Mouse (Mus musculus) intestine, embryonic 14.5 days (tissue): ENCODE results near the gene Nyx. TPM values are rescaled to one million over a fixed set of nuclear protein-coding genes. Genes with fewer than 3 reads are reported as not detected.
"Not testable (repeated sequence)": the region's sequence is repeated elsewhere in the genome, so short reads cannot be mapped to it uniquely, and the experiment has no call there.

Source experiments
- ATAC-seq: fragments of 200-750 bp; cut with Nextera tagmentation; replicated peaks from 2 replicates; pipeline ENCODE4 v1.8.0; 2017; ENCODE audit warnings: low read depth, moderate number of reproducible peaks, moderate TSS enrichment, moderate library complexity; ENCODE audit not compliant: low FRiP score, low TSS enrichment
- DNase-seq: peaks from one replicate; pipeline ENCODE4 v3.0.0-alpha.2; 2018; ENCODE audit warnings: low spot score
- H3K27ac ChIP-seq: fragments of 300-500 bp; sonication (generic); 2 replicates; pipeline ENCODE4 v1.5.1; 2014; ENCODE audit warnings: low read depth, mild to moderate bottlenecking, control low read depth
- H3K27me3 ChIP-seq: fragments of 300-500 bp; sonication (generic); replicated peaks from 2 replicates; pipeline ENCODE4 v1.6.1; 2014; ENCODE audit warnings: low read length, control low read depth; ENCODE audit not compliant: control insufficient read depth, insufficient read depth
- H3K36me3 ChIP-seq: fragments of 300-500 bp; sonication (generic); 2 replicates; pipeline ENCODE4 v1.6.1; 2014; ENCODE audit warnings: low read length, control low read depth; ENCODE audit not compliant: control insufficient read depth, insufficient read depth
- H3K4me1 ChIP-seq: fragments of 300-500 bp; sonication (generic); replicated peaks from 2 replicates; pipeline ENCODE4 v1.6.1; 2014; ENCODE audit warnings: low read length, control low read depth, mixed read lengths; ENCODE audit not compliant: control insufficient read depth, insufficient read depth
- H3K4me2 ChIP-seq: fragments of 300-500 bp; sonication (generic); 2 replicates; pipeline ENCODE4 v1.6.1; 2014; ENCODE audit warnings: low read length
- H3K4me3 ChIP-seq: fragments of 300-500 bp; sonication (generic); 2 replicates; pipeline ENCODE4 v1.5.1; 2014; ENCODE audit warnings: low read depth, low read length, control low read depth, mixed read lengths
- H3K9ac ChIP-seq: fragments of 300-500 bp; sonication (generic); 2 replicates; pipeline ENCODE4 v1.6.1; 2014; ENCODE audit warnings: mild to moderate bottlenecking, low read length
- H3K9me3 ChIP-seq: fragments of 300-500 bp; sonication (generic); 2 replicates; pipeline ENCODE4 v1.6.1; 2016; ENCODE audit warnings: low read length, control low read depth; ENCODE audit not compliant: control insufficient read depth
- WGBS: fragments of 180-500 bp; shearing (Covaris S2); extraction: QIAGEN DNeasy Blood & Tissue Kit; methylation state at CpG from one replicate; pipeline ENCODE4 v1.1.7; 2014; 5-methylcytosine and 5-hydroxymethylcytosine counted together
- polyA plus RNA-seq: library from polyadenylated mRNA; unstranded; fragments of >200 nt; fragmentation: Nextera tagmentation; extraction: Ambion mirVana; gene quantifications from 2 replicates; pipeline ENCODE4 v1.2.1, GENCODE M21; 2014

The Nyx gene
- polyA plus RNA-seq = 0.04 TPM in 1 of 2 replicates, not detected in the other

- H3K27me3 ChIP-seq = peaks cover 11% of the 10 kb centered on the region
- no peak within 1 kb of the TSS for H3K9ac ChIP-seq
- H3K36me3 ChIP-seq = no peaks in the 10 kb centered on the region
- no peak within 1 kb of the TSS for H3K4me2 ChIP-seq
- no peaks in the 10 kb centered on the region for H3K4me1 ChIP-seq
- H3K9me3 ChIP-seq = no peaks in the 10 kb centered on the region
- ATAC-seq (no peak), DNase-seq (no peak)
- no peak within 1 kb of the TSS for H3K4me3 ChIP-seq
- no peak within 1 kb of the TSS for H3K27ac ChIP-seq
- WGBS = 77% methylated on average over 3 of the region's 3 CpGs
Observed at GRCm38 (mm10) chrX:13465810-13466209, at the start of gene Nyx. Gene Nyx, plus strand, starts transcription at chrX:13466110.

DNA sequence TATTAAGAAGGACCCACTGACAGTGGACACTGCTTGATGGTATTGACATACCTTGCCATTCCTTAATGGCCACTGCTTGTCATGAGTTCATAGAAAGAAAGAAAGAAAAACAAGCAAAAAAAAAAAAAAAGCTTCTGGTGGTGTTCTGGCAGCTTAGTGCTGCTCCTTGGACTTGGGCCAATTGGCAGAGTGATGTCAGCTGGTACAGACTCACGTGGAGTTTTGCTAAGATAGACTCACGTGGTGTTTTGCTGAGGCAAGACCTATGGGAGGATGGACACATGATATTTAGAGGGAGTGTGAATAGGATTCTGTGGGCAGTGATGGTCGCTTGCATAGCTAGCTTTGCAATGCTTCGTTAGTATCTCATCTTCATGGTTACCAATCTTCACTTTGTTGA, 43.9 kb upstream of the Nyx start:
- Histone ChIP-seq H3K4me3 (no peak overlapping the region), H3K36me3 (no peaks in the 10 kb centered on the region), H3K9me3 (no peaks in the 10 kb centered on the region), H3K27me3 (peaks cover 5% of the 10 kb centered on the region; the same call in 1 of the 2 replicates), H3K9ac (no peak overlapping the region), H3K4me2 (no peak overlapping the region), H3K27ac (no peak overlapping the region), H3K4me1 (no peaks in the 10 kb centered on the region)
- WGBS = 61% methylated on average over 4 of the region's 4 CpGs
- no peak for DNase-seq
- ATAC-seq = no peak

DNA sequence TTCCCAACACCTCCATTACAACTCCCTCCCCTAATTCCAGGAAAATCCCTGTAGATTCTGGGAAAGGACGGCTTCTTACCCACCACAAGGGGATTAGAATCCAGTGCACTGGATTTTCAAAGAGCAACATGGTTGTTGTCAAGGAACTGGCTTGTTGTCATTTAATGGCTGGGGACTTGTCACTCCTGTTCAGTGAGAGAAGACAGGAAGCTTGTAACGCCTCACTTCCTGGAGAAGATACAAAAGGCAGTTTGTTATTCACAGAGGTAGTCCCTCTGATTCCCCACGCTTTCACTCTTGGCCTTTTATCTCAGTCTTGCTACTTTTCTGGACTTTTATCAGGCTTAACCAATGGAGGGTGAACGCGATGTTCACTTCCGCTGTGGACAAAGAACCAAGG, 34.5 kb upstream of the Nyx start:
- Histone ChIP-seq H3K27ac (no peak overlapping the region), H3K27me3 (peaks cover 9% of the 10 kb centered on the region; the same call in 1 of the 2 replicates), H3K4me3 (no peak overlapping the region), H3K4me2 (no peak overlapping the region), H3K9ac (no peak overlapping the region), H3K4me1 (no peaks in the 10 kb centered on the region), H3K36me3 (no peaks in the 10 kb centered on the region), H3K9me3 (no peaks in the 10 kb centered on the region)
- DNase-seq (no peak), ATAC-seq (no peak)
- 65% methylated on average over 6 of the region's 6 CpGs for WGBS

GRCm38 (mm10) chrX:13436042-13436441, 29.9 kb upstream of the Nyx start:
- H3K4me2 ChIP-seq, ATAC-seq: not testable (repeated sequence)

DNA sequence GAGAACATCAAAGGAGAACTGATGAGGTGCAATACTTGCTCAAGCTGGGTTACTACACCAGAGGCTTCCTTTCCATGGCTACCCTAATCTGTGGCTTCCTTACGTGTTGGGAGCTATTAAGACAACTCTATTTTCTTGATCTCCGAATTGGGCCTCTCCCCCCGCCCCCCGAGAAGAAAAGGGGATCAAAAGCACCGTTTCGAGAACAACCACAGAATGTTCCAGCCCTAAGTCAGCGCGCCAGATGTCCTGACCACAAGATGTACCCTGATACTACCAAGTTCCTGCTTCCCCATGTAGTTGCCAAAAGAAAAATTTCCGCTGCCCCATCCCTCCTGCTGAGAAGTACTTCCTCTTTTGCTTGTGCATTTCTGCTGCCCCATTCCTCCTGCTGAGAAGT, 9.4 kb upstream of the Nyx start:
- H3K27me3 ChIP-seq = peaks cover 21% of the 10 kb centered on the region
- H3K9ac ChIP-seq, ATAC-seq, DNase-seq, H3K27ac ChIP-seq, H3K4me2 ChIP-seq, H3K9me3 ChIP-seq, H3K36me3 ChIP-seq, H3K4me1 ChIP-seq, H3K4me3 ChIP-seq: not testable (repeated sequence)
- WGBS = 88% methylated on average over 9 of the region's 9 CpGs

More at GRCm38 (mm10) chrX:13436042-13436441, 29.9 kb upstream of the Nyx start:
- not testable (repeated sequence) for H3K4me3 ChIP-seq, H3K9ac ChIP-seq, H3K9me3 ChIP-seq, H3K4me1 ChIP-seq, DNase-seq, H3K27ac ChIP-seq, H3K36me3 ChIP-seq
- H3K27me3 ChIP-seq = peaks cover 16% of the 10 kb centered on the region
- 89% methylated on average over 2 of the region's 2 CpGs for WGBS

DNA sequence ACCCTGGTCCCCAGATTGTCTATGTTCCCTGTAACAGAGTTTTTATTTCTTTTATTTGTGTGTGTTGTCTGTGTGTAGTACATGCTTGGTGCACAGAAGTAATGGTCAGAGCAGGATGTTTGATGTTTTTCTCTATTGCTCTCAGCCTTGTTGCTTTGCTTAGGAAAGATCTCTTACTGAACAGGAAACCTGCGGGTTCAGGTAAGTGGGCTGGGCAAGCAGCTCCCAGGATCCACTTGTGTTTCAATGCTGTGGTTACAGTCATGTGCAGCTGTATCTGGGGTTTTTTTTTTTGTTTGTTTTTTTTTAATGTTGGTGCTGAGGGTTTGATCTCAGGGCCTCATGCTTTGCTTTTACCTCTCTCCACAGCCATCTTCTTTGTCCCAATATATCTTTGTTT, 7.1 kb upstream of the Nyx start:
- Histone ChIP-seq H3K4me2 (no peak overlapping the region), H3K9ac (no peak overlapping the region), H3K27ac (no peak overlapping the region), H3K4me1 (no peaks in the 10 kb centered on the region), H3K4me3 (no peak overlapping the region), H3K36me3 (no peaks in the 10 kb centered on the region), H3K9me3 (no peaks in the 10 kb centered on the region), H3K27me3 (peaks cover 12% of the 10 kb centered on the region)
- DNase-seq = no peak
- ATAC-seq = no peak
- WGBS = 92% methylated on average over 1 of the region's 1 CpGs

DNA sequence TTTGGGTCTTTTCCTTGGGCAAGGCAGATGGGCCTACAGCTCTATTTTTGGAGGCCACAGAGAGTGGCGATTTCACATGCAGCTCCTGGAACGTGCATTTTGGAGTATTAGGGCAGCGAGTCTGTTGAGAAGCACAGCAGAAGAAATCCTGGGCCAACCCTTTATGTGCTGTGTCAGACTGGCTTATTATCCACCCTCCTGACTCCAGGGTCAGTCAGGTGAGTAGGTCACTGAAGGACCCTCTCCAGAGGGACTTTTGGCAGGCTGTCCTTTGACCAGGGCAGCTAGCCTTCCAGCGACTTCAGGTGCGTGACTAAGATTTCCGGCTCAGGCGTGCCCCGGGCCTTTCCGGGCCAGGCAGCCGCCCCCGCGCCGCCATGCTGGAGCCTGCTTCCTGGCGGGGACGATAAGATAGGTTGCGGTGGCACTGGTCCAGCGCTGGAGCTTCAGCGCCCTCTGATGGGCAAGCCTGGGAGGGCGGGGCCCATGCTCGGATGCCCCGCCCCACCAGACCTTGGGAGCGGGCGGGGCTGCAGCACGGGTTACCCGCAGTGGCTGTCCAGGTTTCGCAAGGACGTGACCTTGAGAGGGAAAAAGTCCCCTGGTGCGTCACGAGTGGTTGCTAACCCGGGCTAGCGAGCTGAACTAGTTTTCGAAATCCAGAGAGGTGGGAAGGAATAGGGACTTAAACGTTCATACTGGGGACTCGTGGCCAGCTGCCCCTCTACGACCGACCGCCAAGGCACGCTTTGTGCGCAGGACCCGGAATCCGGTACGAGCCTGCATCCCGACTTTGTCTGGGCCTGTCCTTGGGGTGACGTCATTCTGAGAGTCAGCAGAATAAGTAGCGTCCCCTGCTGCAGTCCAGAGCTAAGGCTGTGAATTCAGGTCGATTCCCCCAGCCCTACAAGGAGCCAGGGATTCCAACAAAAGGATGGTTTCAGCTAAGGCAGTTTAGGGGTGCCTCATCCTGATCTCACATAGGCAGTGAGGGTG, 4.3 kb upstream of the Nyx start:
- Histone ChIP-seq H3K9me3 (no peaks in the 10 kb centered on the region), H3K9ac (peak overlapping the region; percentile 48), H3K4me1 (no peaks in the 10 kb centered on the region), H3K4me2 (peak overlapping the region; percentile 45), H3K27ac (peak overlapping the region; percentile 57), H3K4me3 (peak overlapping the region; percentile 33), H3K27me3 (peaks cover 12% of the 10 kb centered on the region), H3K36me3 (no peaks in the 10 kb centered on the region)
- DNase-seq (peak; percentile 89), ATAC-seq (peak; percentile 98)
- 12% methylated on average over 43 of the region's 46 CpGs for WGBS

DNA sequence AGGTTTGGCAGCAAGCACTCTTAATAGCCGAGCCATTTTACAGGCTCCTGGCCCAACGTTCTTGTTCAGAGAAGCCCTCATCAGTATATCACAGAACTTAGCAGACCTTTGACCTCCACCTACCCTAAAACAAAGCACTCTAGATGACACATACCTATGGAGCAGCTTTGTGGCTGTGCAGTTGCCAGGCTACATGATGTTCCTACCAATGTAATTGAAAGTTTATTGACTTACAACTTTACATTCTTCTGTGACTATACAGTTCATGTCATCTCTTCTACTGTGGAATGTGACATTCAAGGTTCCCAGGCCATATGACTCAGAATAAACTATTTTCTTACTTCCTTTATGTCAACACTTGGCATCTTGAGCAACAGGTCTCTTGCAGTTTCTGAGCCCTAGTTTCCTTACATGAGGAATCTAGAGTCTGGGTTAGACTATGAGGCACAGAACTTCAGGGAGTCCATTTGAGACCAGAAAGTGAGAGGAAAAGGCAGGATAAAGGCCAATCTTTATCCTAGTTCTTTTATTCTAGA, 2.9 kb upstream of the Nyx start:
- WGBS = 55% methylated on average over 2 of the region's 2 CpGs
- H3K9ac ChIP-seq = no peak overlapping the region
- no peaks in the 10 kb centered on the region for H3K36me3 ChIP-seq
- no peak overlapping the region for H3K27ac ChIP-seq
- no peak for ATAC-seq
- peaks cover 12% of the 10 kb centered on the region for H3K27me3 ChIP-seq
- no peak overlapping the region for H3K4me2 ChIP-seq
- H3K4me3 ChIP-seq = no peak overlapping the region
- H3K4me1 ChIP-seq = no peaks in the 10 kb centered on the region
- no peak for DNase-seq
- H3K9me3 ChIP-seq = no peaks in the 10 kb centered on the region
